Mouse (Mus musculus): ENCODE results near the gene Mmgt1.

The Mmgt1 gene

GRCm38 (mm10) chrX:56597887-56598640 lies at the start of gene Mmgt1:
Mmgt1 (minus strand) TSS chrX:56598069.
- DNase-seq (ENCODE audit: low read depth, low spot score), result peak; percentile 98

GRCm38 (mm10) chrX:56640066-56640465 lies 42.2 kb upstream of the Mmgt1 start:
- no peak for DNase-seq (ENCODE audit: low read depth, low spot score)

GRCm38 (mm10) chrX:56636185-56636584 lies 38.3 kb upstream of the Mmgt1 start:
- no peak for DNase-seq (ENCODE audit: low read depth, low spot score)

- DNase-seq (ENCODE audit: low read depth, low spot score), result no peak
These were observed 17.4 kb upstream of the Mmgt1 start for GRCm38 (mm10) chrX:56615236-56615635.

- DNase-seq (ENCODE audit: low read depth, low spot score), result no peak
These were observed 12.4 kb upstream of the Mmgt1 start for GRCm38 (mm10) chrX:56610318-56610694.

GRCm38 (mm10) chrX:56609623-56610317 lies 11.9 kb upstream of the Mmgt1 start, which contains the start of gene Slc9a6:
Slc9a6 (plus strand) TSS chrX:56609757.
- peak; percentile 88 for DNase-seq (ENCODE audit: low read depth, low spot score)

- DNase-seq (ENCODE audit: low read depth, low spot score), result peak; percentile 4
These were observed 11.4 kb upstream of the Mmgt1 start for GRCm38 (mm10) chrX:56609285-56609622.

GRCm38 (mm10) chrX:56607032-56607710 lies 9.3 kb upstream of the Mmgt1 start:
- DNase-seq (ENCODE audit: low read depth, low spot score), result no peak

- no peak for DNase-seq (ENCODE audit: low read depth, low spot score)
These were observed 8.7 kb upstream of the Mmgt1 start for GRCm38 (mm10) chrX:56606536-56606935.

GRCm38 (mm10) chrX:56597219-56597886 lies 516 bp downstream of the Mmgt1 start:
- peak; percentile 35 for DNase-seq (ENCODE audit: low read depth, low spot score)

GRCm38 (mm10) chrX:56578200-56578599 lies 19.7 kb downstream of the Mmgt1 start:
- DNase-seq (ENCODE audit: low read depth, low spot score), result no peak

- DNase-seq (ENCODE audit: low read depth, low spot score), result peak; percentile 11
These were observed 25.4 kb downstream of the Mmgt1 start for GRCm38 (mm10) chrX:56572465-56572864.

- no peak for DNase-seq (ENCODE audit: low read depth, low spot score)
These were observed 44.3 kb downstream of the Mmgt1 start for GRCm38 (mm10) chrX:56553584-56553983.

- DNase-seq (ENCODE audit: low read depth, low spot score), result no peak
These were observed 48.4 kb downstream of the Mmgt1 start, which contains the start of gene Gm648 for GRCm38 (mm10) chrX:56549506-56549905. Gm648 (minus strand) TSS chrX:56549606.

GRCm38 (mm10) chrX:56537162-56537561 lies 60.7 kb downstream of the Mmgt1 start:
- DNase-seq (ENCODE audit: low read depth, low spot score), result peak; percentile 41
